Mouse (Mus musculus): Measurements from ENCODE around the gene S100a16.

The S100a16 gene

GRCm38 (mm10) chr3:90537141-90537904, at the start of gene S100a16:
TSS of gene S100a16 (plus strand) at chr3:90537254.
- DNase-seq (ENCODE audit: low read depth, low spot score) = peak; percentile 58

GRCm38 (mm10) chr3:90488576-90488975, 48.5 kb upstream of the S100a16 start:
- no peak for DNase-seq (ENCODE audit: low read depth, low spot score)

GRCm38 (mm10) chr3:90490696-90491256, 46.3 kb upstream of the S100a16 start, which contains the start of gene Snapin:
TSS of gene Snapin (minus strand) at chr3:90491033.
- peak; percentile 97 for DNase-seq (ENCODE audit: low read depth, low spot score)

GRCm38 (mm10) chr3:90491350-90491749, 45.7 kb upstream of the S100a16 start:
- peak; percentile 67 for DNase-seq (ENCODE audit: low read depth, low spot score)

- DNase-seq (ENCODE audit: low read depth, low spot score) = no peak
These were observed 43.1 kb upstream of the S100a16 start for GRCm38 (mm10) chr3:90493831-90494540.

GRCm38 (mm10) chr3:90495850-90496525, 41.1 kb upstream of the S100a16 start:
- no peak for DNase-seq (ENCODE audit: low read depth, low spot score)

GRCm38 (mm10) chr3:90497597-90497996, 39.5 kb upstream of the S100a16 start:
- DNase-seq (ENCODE audit: low read depth, low spot score) = no peak

- no peak for DNase-seq (ENCODE audit: low read depth, low spot score)
These were observed 33.6 kb upstream of the S100a16 start for GRCm38 (mm10) chr3:90503444-90503843.

GRCm38 (mm10) chr3:90505216-90505615, 31.8 kb upstream of the S100a16 start:
- no peak for DNase-seq (ENCODE audit: low read depth, low spot score)

GRCm38 (mm10) chr3:90506362-90506761, 30.7 kb upstream of the S100a16 start:
- no peak for DNase-seq (ENCODE audit: low read depth, low spot score)

GRCm38 (mm10) chr3:90508287-90508949, 28.6 kb upstream of the S100a16 start:
- no peak for DNase-seq (ENCODE audit: low read depth, low spot score)

GRCm38 (mm10) chr3:90508950-90509746, 27.9 kb upstream of the S100a16 start, which contains the start of gene Chtop:
TSS of gene Chtop (minus strand) at chr3:90509498.
- peak; percentile 100 for DNase-seq (ENCODE audit: low read depth, low spot score)

- no peak for DNase-seq (ENCODE audit: low read depth, low spot score)
These were observed 27.3 kb upstream of the S100a16 start for GRCm38 (mm10) chr3:90509747-90510123.

GRCm38 (mm10) chr3:90512276-90512675, 24.8 kb upstream of the S100a16 start:
- DNase-seq (ENCODE audit: low read depth, low spot score) = no peak

- DNase-seq (ENCODE audit: low read depth, low spot score) = peak; percentile 82
These were observed 24.0 kb upstream of the S100a16 start for GRCm38 (mm10) chr3:90512948-90513642.

GRCm38 (mm10) chr3:90513796-90514590, 23.1 kb upstream of the S100a16 start, which contains the start of the genes S100a1 and S100a13:
TSS of gene S100a1 (minus strand) at chr3:90514392.
TSS of gene S100a13 (plus strand) at chr3:90514435.
- DNase-seq (ENCODE audit: low read depth, low spot score) = peak; percentile 44

- peak; percentile 73 for DNase-seq (ENCODE audit: low read depth, low spot score)
These were observed 22.4 kb upstream of the S100a16 start for GRCm38 (mm10) chr3:90514691-90515090.

- no peak for DNase-seq (ENCODE audit: low read depth, low spot score)
These were observed 21.8 kb upstream of the S100a16 start for GRCm38 (mm10) chr3:90515242-90515641.

- DNase-seq (ENCODE audit: low read depth, low spot score) = no peak
These were observed 21.3 kb upstream of the S100a16 start for GRCm38 (mm10) chr3:90515789-90516188.
